Mouse (Mus musculus) lung, embryonic 15.5 days (tissue): ENCODE results near the gene Dnajc10. TPM values are rescaled to one million over a fixed set of nuclear protein-coding genes. Genes with fewer than 3 reads are reported as not detected.

ENCODE experiments used
- ATAC-seq: fragments of 200-750 bp; cut with Nextera tagmentation; 2 replicates; pipeline ENCODE4 v1.8.0; 2017; ENCODE audit warnings: moderate number of reproducible peaks, borderline replicate concordance; ENCODE audit not compliant: low FRiP score, low TSS enrichment; ENCODE audit errors: extremely low read depth
- H3K27ac ChIP-seq: fragments of 300-500 bp; sonication (generic); 2 replicates; pipeline ENCODE4 v1.5.1; 2015; ENCODE audit warnings: moderate library complexity, mild to moderate bottlenecking, inconsistent platforms
- H3K27me3 ChIP-seq: fragments of 300-500 bp; sonication (generic); 2 replicates; pipeline ENCODE4 v1.6.1; 2015; ENCODE audit warnings: inconsistent platforms
- H3K36me3 ChIP-seq: fragments of 300-500 bp; sonication (generic); 2 replicates; pipeline ENCODE4 v1.6.1; 2015; ENCODE audit warnings: inconsistent platforms
- H3K4me1 ChIP-seq: fragments of 300-500 bp; sonication (generic); 2 replicates; pipeline ENCODE4 v1.6.1; 2015; ENCODE audit warnings: inconsistent platforms
- H3K4me2 ChIP-seq: fragments of 300-500 bp; sonication (generic); 2 replicates; pipeline ENCODE4 v1.6.1; 2015; ENCODE audit warnings: inconsistent platforms, mild to moderate bottlenecking, moderate library complexity
- H3K4me3 ChIP-seq: fragments of 300-500 bp; sonication (generic); 2 replicates; pipeline ENCODE4 v1.5.1; 2015; ENCODE audit warnings: mild to moderate bottlenecking, inconsistent platforms
- H3K9ac ChIP-seq: fragments of 300-500 bp; sonication (generic); 2 replicates; pipeline ENCODE4 v1.6.1; 2015; ENCODE audit warnings: inconsistent platforms
- H3K9me3 ChIP-seq: fragments of 300-500 bp; sonication (generic); 2 replicates; pipeline ENCODE4 v1.6.1; 2016; ENCODE audit warnings: inconsistent platforms
- WGBS: fragments of 180-500 bp; shearing (Covaris S2); methylation state at CpG from one replicate; pipeline ENCODE4 v1.1.7; 2015; 5-methylcytosine and 5-hydroxymethylcytosine counted together
- polyA plus RNA-seq: library from polyadenylated mRNA; unstranded; fragments of >200 nt; fragmentation: Nextera tagmentation; extraction: Ambion mirVana; gene quantifications from 2 replicates; pipeline ENCODE4 v1.2.1, GENCODE M21; 2015

Gene Dnajc10
- 89.7 and 95.8 TPM in 2 replicates for polyA plus RNA-seq

DNA sequence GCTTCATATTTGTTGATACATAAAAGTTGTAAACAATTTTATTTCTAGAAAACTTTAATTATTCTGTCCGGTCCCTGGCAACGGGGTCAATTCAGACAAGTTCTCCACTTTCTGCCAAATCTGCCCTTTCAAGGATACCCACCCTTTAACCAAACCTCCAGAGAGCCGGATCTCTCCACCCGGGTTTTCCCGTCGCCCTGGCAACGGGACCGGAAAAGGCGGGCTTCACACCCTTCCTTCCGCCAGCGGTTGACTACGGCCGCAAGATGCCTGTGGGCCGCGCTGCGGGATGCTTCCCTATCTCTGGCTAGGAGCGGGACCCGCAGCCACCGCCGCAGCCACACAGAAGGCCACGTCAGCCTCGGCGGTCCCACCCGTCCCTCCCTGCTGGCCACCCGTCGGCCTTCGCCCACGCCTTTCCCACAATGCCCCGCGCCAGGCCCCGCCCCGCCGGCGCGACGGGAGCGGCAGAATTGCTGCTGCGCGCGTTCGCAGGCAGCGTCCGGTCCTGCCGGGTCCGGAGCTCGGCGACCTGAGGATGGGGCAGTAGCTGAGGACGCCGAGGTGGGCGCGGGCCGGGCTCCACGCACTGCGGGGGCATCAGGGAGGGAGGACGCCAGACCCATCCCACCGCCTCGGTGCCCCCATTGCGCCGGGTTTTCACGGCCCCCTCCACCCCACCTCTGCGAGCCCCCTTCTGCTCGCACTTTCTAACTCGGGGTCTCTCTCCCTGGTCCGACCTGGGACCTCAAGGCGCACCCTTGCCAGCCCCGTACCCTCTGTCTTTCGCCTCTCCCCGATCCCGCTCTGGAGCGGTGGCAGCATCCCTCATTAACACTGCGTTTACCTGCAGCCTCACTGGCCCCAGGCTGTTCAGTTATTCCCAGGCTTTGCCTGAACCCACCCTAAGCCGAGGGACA is at the start of gene Dnajc10:
Gene Dnajc10 (plus strand): TSS at position 225 of the 920 bp plus-strand sequence.
- peaks cover 13% of the 10 kb centered on the region; the same call in 1 of the 2 replicates for H3K4me1 ChIP-seq
- peaks cover 10% of the 10 kb centered on the region; the same call in 1 of the 2 replicates for H3K36me3 ChIP-seq
- H3K27ac ChIP-seq: peak within 1 kb of the TSS; percentile 98
- H3K9me3 ChIP-seq: no peaks in the 10 kb centered on the region
- peak within 1 kb of the TSS; percentile 92 for H3K4me3 ChIP-seq
- peak within 1 kb of the TSS; percentile 66 for H3K4me2 ChIP-seq
- H3K27me3 ChIP-seq: no peaks in the 10 kb centered on the region
- peak within 1 kb of the TSS; percentile 93 for H3K9ac ChIP-seq
- WGBS: under 1% methylated on average over 64 of the region's 72 CpGs
- peak; percentile 96 for ATAC-seq

DNA sequence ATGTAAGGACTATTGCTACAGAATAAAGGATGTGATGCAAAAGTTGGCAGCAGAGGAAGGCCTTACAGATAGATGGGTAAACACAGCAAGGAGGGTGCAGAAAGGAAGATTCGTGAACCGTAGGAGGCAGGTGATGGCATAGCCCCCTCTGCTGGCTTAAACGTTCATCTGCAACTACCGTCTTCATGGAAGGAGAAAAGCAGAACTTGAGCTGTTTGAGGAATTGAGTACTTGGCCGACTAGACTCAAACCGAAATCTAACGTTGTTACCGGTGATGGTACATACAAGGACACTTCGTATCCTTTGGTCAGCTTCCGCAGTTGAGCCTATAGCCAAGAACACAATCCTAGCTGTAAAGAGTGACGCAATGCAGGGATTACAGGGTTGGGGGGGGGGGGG is 48.4 kb upstream of the Dnajc10 start:
- ATAC-seq: no peak
- Histone ChIP-seq H3K4me1 (0 out of 2 replicates have a peak, but pooled peaks cover 3% of the 10 kb centered on the region), H3K4me2 (peak overlapping the region; percentile 40), H3K27me3 (no peaks in the 10 kb centered on the region), H3K36me3 (no peaks in the 10 kb centered on the region), H3K4me3 (no peak overlapping the region), H3K9ac (no peak overlapping the region), H3K9me3 (no peaks in the 10 kb centered on the region), H3K27ac (no peak overlapping the region)
- WGBS: 9% methylated on average over 11 of the region's 11 CpGs

DNA sequence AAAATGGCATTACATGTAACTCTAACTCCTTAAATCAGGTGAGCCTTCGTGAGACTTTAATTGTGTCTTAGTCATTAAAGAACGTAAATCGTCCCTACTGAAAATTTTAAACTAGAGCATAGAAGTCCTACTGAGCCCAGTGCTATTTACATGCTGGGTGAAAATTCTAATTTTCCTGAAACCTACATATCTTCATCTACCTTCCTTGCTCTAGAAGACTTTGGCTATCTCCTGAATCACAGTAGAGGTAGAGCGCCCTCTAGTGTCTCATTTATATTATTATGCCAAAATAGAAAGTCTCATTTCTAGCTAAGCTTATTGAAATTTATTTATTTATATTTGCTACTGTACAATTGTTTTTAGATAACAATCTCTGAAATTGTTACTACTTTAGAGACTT is 47.2 kb upstream of the Dnajc10 start:
- ATAC-seq: no peak
- no peak overlapping the region for H3K9ac ChIP-seq
- H3K4me1 ChIP-seq: 0 out of 2 replicates have a peak, but pooled peaks cover 3% of the 10 kb centered on the region
- H3K27me3 ChIP-seq: no peaks in the 10 kb centered on the region
- H3K4me3 ChIP-seq: no peak overlapping the region
- no peak overlapping the region for H3K4me2 ChIP-seq
- 57% methylated on average over 4 of the region's 4 CpGs for WGBS
- H3K36me3 ChIP-seq: no peaks in the 10 kb centered on the region
- H3K27ac ChIP-seq: no peak overlapping the region
- H3K9me3 ChIP-seq: no peaks in the 10 kb centered on the region

DNA sequence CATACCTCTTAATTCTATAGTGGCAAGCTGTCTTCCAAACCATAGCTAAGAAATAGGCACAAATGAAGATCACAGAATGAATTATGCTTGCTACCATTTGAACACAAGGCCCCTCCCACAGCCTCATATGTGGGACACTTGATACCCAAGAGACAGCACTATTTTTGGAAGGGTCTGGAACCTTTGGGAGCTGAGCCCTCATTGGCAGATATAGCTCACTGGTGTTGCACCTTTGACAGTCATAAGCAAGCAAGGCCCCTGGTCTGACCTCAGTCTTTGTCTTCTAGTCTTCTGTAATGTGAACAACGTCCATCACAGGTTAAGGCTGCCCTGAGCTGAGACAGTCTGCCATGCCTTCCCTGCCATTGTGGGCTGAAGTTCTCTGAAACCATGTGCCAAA is 43.8 kb upstream of the Dnajc10 start:
- no peak overlapping the region for H3K4me2 ChIP-seq
- no peaks in the 10 kb centered on the region for H3K36me3 ChIP-seq
- no peaks in the 10 kb centered on the region for H3K9me3 ChIP-seq
- H3K4me1 ChIP-seq: 0 out of 2 replicates have a peak, but pooled peaks cover 3% of the 10 kb centered on the region
- no peak overlapping the region for H3K4me3 ChIP-seq
- no peak overlapping the region for H3K27ac ChIP-seq
- no peak for ATAC-seq
- 71% methylated on average over 1 of the region's 1 CpGs for WGBS
- H3K27me3 ChIP-seq: no peaks in the 10 kb centered on the region
- H3K9ac ChIP-seq: no peak overlapping the region

DNA sequence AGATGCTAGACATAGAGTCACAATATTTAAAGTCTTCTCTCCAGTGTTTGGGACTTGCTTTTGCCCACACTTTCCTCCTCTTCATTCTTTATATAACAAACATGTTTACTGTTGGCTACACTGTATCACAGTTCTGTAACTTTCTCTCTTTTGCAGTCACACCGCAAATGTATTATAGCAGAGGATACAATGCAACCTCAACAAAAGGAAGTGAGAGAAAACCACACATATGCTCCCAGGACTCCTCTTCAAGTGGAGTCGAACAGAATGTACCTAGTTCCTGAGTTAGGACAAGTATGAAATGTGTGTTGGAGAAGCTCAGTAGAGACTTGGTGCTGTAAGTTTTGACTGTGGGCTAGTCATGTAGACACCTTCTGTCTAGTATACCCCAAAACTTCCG is 42.2 kb upstream of the Dnajc10 start:
- Histone ChIP-seq H3K4me1 (no peaks in the 10 kb centered on the region), H3K4me2 (no peak overlapping the region), H3K27me3 (no peaks in the 10 kb centered on the region), H3K27ac (no peak overlapping the region), H3K9ac (no peak overlapping the region), H3K9me3 (no peaks in the 10 kb centered on the region), H3K4me3 (no peak overlapping the region), H3K36me3 (no peaks in the 10 kb centered on the region)
- WGBS: 82% methylated on average over 3 of the region's 3 CpGs
- ATAC-seq: no peak

DNA sequence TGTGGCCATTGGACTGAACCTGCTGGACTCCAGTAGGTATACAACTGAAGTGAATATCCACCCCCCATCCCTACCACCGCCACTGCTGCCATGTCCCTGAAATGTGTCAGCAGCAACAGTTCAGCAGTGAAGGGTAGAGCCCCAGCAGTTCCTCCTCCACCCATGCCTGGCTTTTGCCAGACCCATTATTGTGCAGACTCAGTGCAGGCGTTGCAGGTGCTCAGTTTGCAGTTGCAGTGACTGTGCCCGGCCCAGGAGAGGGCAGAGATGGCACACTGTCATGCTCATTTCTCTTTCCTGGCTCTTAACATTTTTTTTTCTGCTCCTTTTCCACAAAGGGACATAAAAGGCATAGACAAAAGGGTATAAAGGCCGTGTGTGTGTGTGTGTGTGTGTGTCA is 41.5 kb upstream of the Dnajc10 start:
- H3K9ac ChIP-seq: no peak overlapping the region
- 71% methylated on average over 4 of the region's 4 CpGs for WGBS
- H3K4me1 ChIP-seq: no peaks in the 10 kb centered on the region
- H3K9me3 ChIP-seq: no peaks in the 10 kb centered on the region
- ATAC-seq: no peak
- no peak overlapping the region for H3K27ac ChIP-seq
- H3K27me3 ChIP-seq: no peaks in the 10 kb centered on the region
- no peaks in the 10 kb centered on the region for H3K36me3 ChIP-seq
- H3K4me2 ChIP-seq: no peak overlapping the region
- no peak overlapping the region for H3K4me3 ChIP-seq

DNA sequence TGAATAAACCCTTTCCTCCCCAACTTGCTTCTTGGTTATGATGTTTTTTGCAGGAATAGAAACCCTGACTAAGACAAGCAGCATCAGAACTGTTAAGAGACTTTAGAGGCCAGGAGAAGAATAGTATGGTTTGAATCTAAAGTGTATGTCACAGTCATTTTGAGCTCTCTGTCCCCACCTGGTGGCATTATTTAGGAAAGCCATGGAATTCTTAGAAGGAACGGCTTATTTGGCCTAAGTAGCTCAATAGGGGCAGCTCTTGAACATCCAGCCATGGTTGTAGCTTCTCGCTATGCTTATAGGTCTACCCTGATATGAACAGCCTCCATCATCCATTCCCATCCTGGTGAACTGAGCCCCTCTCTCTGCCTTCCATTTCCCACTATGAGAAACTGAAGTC is 40.1 kb upstream of the Dnajc10 start:
- Histone ChIP-seq H3K4me3 (no peak overlapping the region), H3K27me3 (no peaks in the 10 kb centered on the region), H3K9me3 (no peaks in the 10 kb centered on the region), H3K9ac (no peak overlapping the region), H3K27ac (no peak overlapping the region), H3K4me1 (no peaks in the 10 kb centered on the region), H3K4me2 (no peak overlapping the region), H3K36me3 (no peaks in the 10 kb centered on the region)
- WGBS: 50% methylated on average over 2 of the region's 2 CpGs
- no peak for ATAC-seq

DNA sequence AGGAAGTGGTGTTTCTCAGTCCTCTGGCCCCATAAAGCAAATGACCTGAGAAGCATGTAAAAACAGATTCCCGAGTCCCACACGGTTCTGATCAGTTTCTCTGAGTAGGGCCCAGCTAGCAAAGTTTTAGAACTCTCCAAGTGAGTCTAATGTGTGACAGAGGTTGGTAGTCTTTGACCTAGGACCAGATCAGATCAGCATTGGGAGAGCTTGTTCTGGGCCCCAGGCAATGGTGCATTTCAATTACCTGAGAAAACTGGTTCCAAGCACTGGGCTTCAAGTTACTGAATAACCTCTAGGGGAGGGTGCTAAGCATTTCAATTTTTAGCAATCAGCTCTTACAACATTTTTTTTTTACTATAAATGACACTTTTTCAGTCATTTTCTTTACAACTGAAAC is 33.1 kb upstream of the Dnajc10 start:
- Histone ChIP-seq H3K27ac (no peak overlapping the region), H3K9ac (no peak overlapping the region), H3K4me2 (no peak overlapping the region), H3K27me3 (no peaks in the 10 kb centered on the region), H3K9me3 (no peaks in the 10 kb centered on the region), H3K4me1 (no peaks in the 10 kb centered on the region), H3K36me3 (no peaks in the 10 kb centered on the region), H3K4me3 (no peak overlapping the region)
- WGBS: 68% methylated on average over 2 of the region's 2 CpGs
- no peak for ATAC-seq

DNA sequence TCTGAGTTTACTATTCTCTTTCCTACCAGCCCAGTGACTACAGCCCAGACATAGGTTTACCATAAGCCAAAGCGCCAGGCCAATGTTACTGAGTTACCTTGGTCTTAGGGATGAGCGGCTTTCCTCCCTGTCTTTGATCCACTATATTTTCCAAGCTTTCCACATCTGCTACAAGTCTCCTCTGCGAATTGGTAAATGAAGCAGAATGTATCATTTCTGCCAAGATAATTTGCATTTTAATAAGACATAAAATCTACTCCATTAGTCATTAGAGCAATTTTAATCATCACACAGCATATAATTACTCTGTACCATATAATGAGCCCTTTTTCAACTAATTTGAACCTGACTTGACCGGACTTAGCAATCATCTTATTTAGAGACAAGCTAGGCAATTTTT is 28.9 kb upstream of the Dnajc10 start:
- Histone ChIP-seq H3K4me1 (no peaks in the 10 kb centered on the region), H3K9ac (no peak overlapping the region), H3K36me3 (no peaks in the 10 kb centered on the region), H3K27ac (no peak overlapping the region), H3K4me2 (no peak overlapping the region), H3K4me3 (no peak overlapping the region), H3K9me3 (no peaks in the 10 kb centered on the region), H3K27me3 (no peaks in the 10 kb centered on the region)
- 87% methylated on average over 4 of the region's 4 CpGs for WGBS
- no peak for ATAC-seq

DNA sequence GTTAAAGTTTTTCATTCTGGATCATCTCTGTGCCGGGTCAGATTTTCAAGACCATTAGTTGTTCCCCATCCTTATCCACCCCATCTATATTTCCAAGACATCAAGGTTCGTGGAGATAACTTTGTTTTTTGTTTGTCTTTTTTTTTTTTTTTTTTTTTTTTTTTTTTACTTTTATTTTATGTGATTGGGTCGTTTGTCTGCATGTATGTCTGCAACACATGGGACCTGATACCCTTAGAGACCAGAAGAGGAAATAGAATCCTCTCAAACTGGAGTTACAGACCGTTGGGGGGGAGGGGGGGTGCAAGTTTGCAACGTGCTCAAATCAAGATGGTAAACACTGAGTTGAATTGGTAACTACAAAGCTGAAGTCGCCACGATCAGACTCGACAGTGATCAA is 23.1 kb upstream of the Dnajc10 start, which contains the start of gene Prdx6b:
Gene Prdx6b (plus strand): TSS at position 301 of the 400 bp plus-strand sequence.
- WGBS: 74% methylated on average over 8 of the region's 8 CpGs
- Histone ChIP-seq H3K9me3 (no peaks in the 10 kb centered on the region), H3K4me3 (no peak within 1 kb of the TSS), H3K36me3 (no peaks in the 10 kb centered on the region), H3K27ac (no peak within 1 kb of the TSS), H3K4me1 (no peaks in the 10 kb centered on the region), H3K27me3 (no peaks in the 10 kb centered on the region), H3K4me2 (no peak within 1 kb of the TSS), H3K9ac (no peak within 1 kb of the TSS)
- ATAC-seq: no peak

DNA sequence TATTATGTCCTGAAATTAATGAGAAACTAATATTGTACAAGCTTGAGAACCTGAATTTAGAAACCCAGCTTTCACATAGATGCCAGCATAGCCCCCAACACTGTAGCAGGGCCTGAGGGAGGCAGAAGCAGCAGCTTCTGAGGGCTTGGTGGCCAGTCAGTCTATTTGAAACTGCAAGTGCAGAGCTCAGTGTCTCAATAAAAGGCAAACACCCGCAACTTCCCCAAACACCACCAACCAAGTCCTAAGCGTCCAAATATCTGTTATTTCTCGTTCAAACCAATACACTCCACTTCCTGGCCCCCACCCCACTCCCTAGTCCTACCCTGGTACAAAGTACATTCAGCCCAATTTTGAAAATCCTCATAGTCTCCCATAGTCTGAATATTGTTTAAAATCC is 16.9 kb upstream of the Dnajc10 start:
- WGBS: 59% methylated on average over 3 of the region's 3 CpGs
- no peaks in the 10 kb centered on the region for H3K27me3 ChIP-seq
- ATAC-seq: no peak

DNA sequence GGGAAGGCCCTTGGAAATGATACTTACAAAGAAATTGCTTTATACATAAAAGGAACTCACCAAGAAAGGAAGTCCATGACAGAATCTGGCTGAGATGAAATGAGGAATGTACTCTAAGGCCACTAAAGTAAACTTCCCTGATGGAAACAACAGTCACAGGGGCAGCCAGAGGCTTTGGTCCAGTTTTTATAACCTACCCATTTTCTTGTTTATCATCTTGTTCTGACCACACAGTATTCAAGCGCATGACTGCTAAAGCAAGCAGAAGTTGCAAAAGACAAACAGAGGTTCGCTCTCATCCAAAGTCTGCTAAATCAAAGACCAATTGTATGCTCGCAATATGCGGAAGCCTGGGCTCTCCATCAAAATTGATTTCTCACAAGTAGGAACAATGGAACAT is 14.5 kb upstream of the Dnajc10 start:
- Histone ChIP-seq H3K27ac (no peak overlapping the region), H3K4me2 (no peak overlapping the region), H3K9me3 (no peaks in the 10 kb centered on the region), H3K36me3 (no peaks in the 10 kb centered on the region), H3K4me3 (no peak overlapping the region), H3K27me3 (no peaks in the 10 kb centered on the region), H3K9ac (no peak overlapping the region), H3K4me1 (peaks cover 3% of the 10 kb centered on the region; the same call in 1 of the 2 replicates)
- no peak for ATAC-seq
- WGBS: 42% methylated on average over 4 of the region's 4 CpGs

More for the DNA sequence above, 16.9 kb upstream of the Dnajc10 start:
- Histone ChIP-seq H3K36me3 (no peaks in the 10 kb centered on the region), H3K4me2 (no peak overlapping the region), H3K4me1 (peaks cover 3% of the 10 kb centered on the region; the same call in 1 of the 2 replicates), H3K9ac (no peak overlapping the region), H3K4me3 (no peak overlapping the region), H3K27ac (no peak overlapping the region), H3K9me3 (no peaks in the 10 kb centered on the region)
